Mouse (Mus musculus) lung, embryonic 16.5 days (tissue): ENCODE data around the gene Tmeff2. TPM values are rescaled to one million over a fixed set of nuclear protein-coding genes. Genes with fewer than 3 reads are reported as not detected.

Source experiments
- ATAC-seq: fragments of 200-750 bp; cut with Nextera tagmentation; 2 replicates; pipeline ENCODE4 v1.8.0; 2017; ENCODE audit warnings: low read depth, mild to moderate bottlenecking, moderate library complexity
- H3K27ac ChIP-seq: fragments of 300-500 bp; sonication (generic); 2 replicates; pipeline ENCODE4 v1.5.1; 2014; ENCODE audit warnings: mild to moderate bottlenecking, control low read depth, low read length
- H3K27me3 ChIP-seq: fragments of 300-500 bp; sonication (generic); 2 replicates; pipeline ENCODE4 v1.6.1; 2014; ENCODE audit warnings: low read depth, low read length, mixed read lengths; ENCODE audit not compliant: control insufficient read depth, insufficient read depth
- H3K36me3 ChIP-seq: fragments of 300-500 bp; sonication (generic); 2 replicates; pipeline ENCODE4 v1.6.1; 2014; ENCODE audit warnings: low read length; ENCODE audit not compliant: control insufficient read depth, insufficient read depth
- H3K4me1 ChIP-seq: fragments of 300-500 bp; sonication (generic); replicated peaks from 2 replicates; pipeline ENCODE4 v1.6.1; 2014; ENCODE audit warnings: low read length, mixed read lengths; ENCODE audit not compliant: control insufficient read depth, insufficient read depth
- H3K4me2 ChIP-seq: fragments of 300-500 bp; sonication (generic); 2 replicates; pipeline ENCODE4 v1.6.1; 2014; ENCODE audit warnings: low read depth, low read length, control low read depth
- H3K4me3 ChIP-seq: fragments of 300-500 bp; sonication (generic); 2 replicates; pipeline ENCODE4 v1.5.1; 2014; ENCODE audit warnings: mild to moderate bottlenecking, low read length, control low read depth
- H3K9ac ChIP-seq: fragments of 300-500 bp; sonication (generic); 2 replicates; pipeline ENCODE4 v1.6.1; 2014; ENCODE audit warnings: low read length, control low read depth
- H3K9me3 ChIP-seq: fragments of 300-500 bp; sonication (generic); 2 replicates; pipeline ENCODE4 v1.6.1; 2016; ENCODE audit warnings: low read length; ENCODE audit not compliant: control insufficient read depth
- WGBS: fragments of 180-500 bp; shearing (Covaris S2); extraction: QIAGEN DNeasy Blood & Tissue Kit; methylation state at CpG from one replicate; pipeline ENCODE4 v1.1.7; 2014; 5-methylcytosine and 5-hydroxymethylcytosine counted together
- polyA plus RNA-seq: library from polyadenylated mRNA; unstranded; fragments of >200 nt; fragmentation: Nextera tagmentation; extraction: Ambion mirVana; gene quantifications from 2 replicates; pipeline ENCODE4 v1.2.1, GENCODE M21; 2015

Tmeff2 gene
- polyA plus RNA-seq, 1 experiment from 2014 or later = 2.6 TPM

DNA sequence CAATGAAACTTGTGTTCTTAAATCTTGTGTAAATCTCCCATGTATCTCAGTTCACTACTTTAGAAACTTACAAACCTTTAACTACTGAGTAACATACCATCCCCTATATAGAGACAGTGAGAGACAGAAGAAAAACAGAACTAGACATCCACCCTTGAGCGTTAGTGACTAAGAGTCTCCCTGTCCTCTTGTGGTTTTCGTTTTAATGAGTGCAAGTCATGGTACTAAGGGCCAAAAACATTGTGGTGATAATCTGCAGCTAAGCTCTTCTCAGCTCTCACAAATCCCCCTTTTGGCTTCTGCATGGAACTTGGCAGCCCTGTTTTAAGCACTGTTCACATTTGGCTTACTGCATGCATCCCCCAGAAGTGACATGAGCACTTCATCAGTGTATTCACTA, 34.6 kb downstream of the Tmeff2 start:
- 60% methylated on average over 2 of the region's 2 CpGs for WGBS

DNA sequence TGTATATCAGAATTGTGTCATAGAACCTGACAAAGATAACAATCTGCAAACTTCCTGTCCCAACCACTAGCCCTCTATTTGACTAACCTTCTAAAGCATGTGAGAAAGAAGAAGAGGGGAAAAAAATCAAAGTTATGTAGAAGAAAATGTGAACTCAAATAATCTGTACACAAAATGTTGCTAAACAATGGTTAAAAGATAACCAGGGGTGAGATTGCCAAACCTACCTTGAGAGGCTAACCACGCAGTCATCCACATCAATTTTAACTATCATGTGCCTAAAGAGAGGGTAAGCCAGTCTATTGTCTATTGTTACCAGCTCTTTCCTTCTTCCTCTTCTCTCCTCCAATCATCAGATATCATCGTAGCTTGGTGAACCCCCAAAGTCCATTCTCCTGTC, 35.0 kb downstream of the Tmeff2 start:
- Histone ChIP-seq H3K36me3 (no peaks in the 10 kb centered on the region), H3K27ac (no peak overlapping the region)
- 57% methylated on average over 2 of the region's 2 CpGs for WGBS

More for the DNA sequence above, 34.6 kb downstream of the Tmeff2 start:
- H3K36me3 ChIP-seq = no peaks in the 10 kb centered on the region
- ATAC-seq = no peak
- H3K4me1 ChIP-seq = no peaks in the 10 kb centered on the region
- no peak overlapping the region for H3K27ac ChIP-seq
- H3K4me2 ChIP-seq = no peak overlapping the region
- H3K27me3 ChIP-seq = peaks cover 3% of the 10 kb centered on the region; the same call in 1 of the 2 replicates
- H3K4me3 ChIP-seq = no peak overlapping the region
- no peaks in the 10 kb centered on the region for H3K9me3 ChIP-seq
- H3K9ac ChIP-seq = no peak overlapping the region

DNA sequence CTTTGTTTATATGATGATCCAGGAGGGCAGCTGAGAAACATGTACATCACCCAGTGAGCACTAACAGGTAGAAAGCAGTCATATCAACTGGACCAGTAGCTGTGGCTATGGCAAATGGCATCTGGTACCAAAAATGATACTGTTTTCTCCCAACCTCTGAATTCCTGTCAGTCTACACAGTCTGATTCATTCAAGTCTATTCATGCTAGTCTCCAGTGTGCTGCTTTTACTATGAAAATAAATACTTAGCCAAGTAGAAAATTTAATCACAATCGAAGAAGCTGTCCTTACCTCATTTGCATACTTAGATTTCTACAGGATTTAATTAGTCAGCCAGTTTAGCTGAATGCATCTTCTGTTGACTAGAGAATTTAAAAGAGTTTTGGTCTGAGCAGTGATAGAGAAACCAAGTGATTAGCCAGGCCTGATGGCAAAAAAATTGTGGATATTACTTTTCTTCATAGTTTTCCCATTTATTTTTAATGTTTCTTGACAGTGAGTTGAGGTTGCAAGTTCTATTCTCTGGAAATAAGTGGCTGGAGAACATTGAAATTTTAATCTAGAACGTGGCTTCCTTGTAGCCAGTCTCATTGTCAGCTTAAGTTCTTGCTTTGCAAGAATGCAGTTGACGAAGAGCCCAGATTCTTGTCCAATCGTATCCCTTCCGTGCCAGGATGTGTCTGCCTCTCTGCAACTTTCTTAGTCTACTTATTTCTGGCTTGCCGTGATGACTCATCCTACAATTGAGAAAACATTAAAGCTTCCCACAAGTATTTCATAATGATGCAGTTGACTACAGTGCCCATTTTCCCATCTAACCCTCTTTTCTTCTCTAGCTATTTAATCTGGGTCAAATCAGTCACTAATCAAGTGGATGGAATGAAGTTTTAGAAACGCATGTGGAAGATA, 39.9 kb downstream of the Tmeff2 start:
- no peaks in the 10 kb centered on the region for H3K4me1 ChIP-seq
- no peak overlapping the region for H3K4me2 ChIP-seq
- no peak overlapping the region for H3K4me3 ChIP-seq
- ATAC-seq = no peak
- H3K36me3 ChIP-seq = no peaks in the 10 kb centered on the region
- H3K27ac ChIP-seq = no peak overlapping the region
- H3K27me3 ChIP-seq = no peaks in the 10 kb centered on the region
- H3K9me3 ChIP-seq = no peaks in the 10 kb centered on the region
- WGBS = 74% methylated on average over 7 of the region's 7 CpGs
- H3K9ac ChIP-seq = no peak overlapping the region

More for the DNA sequence above, 35.0 kb downstream of the Tmeff2 start:
- Histone ChIP-seq H3K9me3 (no peaks in the 10 kb centered on the region), H3K4me2 (no peak overlapping the region), H3K4me3 (no peak overlapping the region), H3K9ac (no peak overlapping the region), H3K4me1 (no peaks in the 10 kb centered on the region), H3K27me3 (peaks cover 2% of the 10 kb centered on the region; the same call in 1 of the 2 replicates)
- no peak for ATAC-seq

DNA sequence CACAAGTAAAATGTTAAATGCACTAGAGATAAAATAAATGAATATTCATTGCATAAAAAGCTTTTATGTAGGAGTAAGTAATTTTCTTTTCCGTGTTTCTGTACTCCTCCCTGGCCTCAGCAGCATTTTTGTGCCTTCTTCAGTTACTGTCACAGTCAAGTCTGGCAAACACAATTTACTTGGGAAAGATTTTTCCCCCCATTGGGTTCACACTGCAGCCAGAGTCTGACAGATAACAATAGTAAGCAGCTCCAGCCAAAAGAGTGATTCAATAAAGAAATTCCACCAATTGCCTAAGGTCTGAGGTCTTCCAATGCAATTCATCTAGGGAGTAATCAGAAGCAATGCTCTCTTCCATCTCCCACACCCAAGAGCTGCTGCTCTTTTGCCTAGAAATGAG, 48.1 kb downstream of the Tmeff2 start:
- H3K9ac ChIP-seq = no peak overlapping the region
- no peaks in the 10 kb centered on the region for H3K36me3 ChIP-seq
- H3K4me3 ChIP-seq = no peak overlapping the region
- H3K4me2 ChIP-seq = no peak overlapping the region
- no peaks in the 10 kb centered on the region for H3K4me1 ChIP-seq
- no peaks in the 10 kb centered on the region for H3K9me3 ChIP-seq
- H3K27me3 ChIP-seq = no peaks in the 10 kb centered on the region
- H3K27ac ChIP-seq = no peak overlapping the region
- no peak for ATAC-seq
- WGBS = 62% methylated on average over 1 of the region's 1 CpGs

DNA sequence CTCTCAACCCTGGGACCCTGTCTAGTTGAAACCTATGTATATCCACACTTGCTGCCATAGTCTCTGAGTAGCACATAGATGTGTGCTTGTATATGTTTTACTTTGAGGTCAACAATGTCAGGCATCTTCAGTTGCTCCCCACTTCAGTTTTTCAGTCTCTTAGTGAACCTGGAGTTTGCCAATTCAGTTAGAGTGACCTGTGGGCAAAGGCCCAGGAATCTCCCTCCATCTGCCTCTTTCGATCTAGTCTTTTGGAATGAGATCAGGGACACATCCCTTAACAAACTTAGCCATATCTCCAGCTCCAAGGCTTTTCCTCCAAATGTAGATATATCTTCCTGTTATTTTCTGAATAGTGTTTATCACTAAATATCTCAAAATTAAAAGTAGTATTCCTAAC, 58.4 kb downstream of the Tmeff2 start:
- Histone ChIP-seq H3K9me3 (no peaks in the 10 kb centered on the region), H3K9ac (no peak overlapping the region), H3K4me2 (no peak overlapping the region), H3K27me3 (no peaks in the 10 kb centered on the region), H3K27ac (no peak overlapping the region), H3K4me3 (no peak overlapping the region), H3K36me3 (no peaks in the 10 kb centered on the region), H3K4me1 (no peaks in the 10 kb centered on the region)
- no peak for ATAC-seq
- WGBS = 84% methylated on average over 1 of the region's 1 CpGs

DNA sequence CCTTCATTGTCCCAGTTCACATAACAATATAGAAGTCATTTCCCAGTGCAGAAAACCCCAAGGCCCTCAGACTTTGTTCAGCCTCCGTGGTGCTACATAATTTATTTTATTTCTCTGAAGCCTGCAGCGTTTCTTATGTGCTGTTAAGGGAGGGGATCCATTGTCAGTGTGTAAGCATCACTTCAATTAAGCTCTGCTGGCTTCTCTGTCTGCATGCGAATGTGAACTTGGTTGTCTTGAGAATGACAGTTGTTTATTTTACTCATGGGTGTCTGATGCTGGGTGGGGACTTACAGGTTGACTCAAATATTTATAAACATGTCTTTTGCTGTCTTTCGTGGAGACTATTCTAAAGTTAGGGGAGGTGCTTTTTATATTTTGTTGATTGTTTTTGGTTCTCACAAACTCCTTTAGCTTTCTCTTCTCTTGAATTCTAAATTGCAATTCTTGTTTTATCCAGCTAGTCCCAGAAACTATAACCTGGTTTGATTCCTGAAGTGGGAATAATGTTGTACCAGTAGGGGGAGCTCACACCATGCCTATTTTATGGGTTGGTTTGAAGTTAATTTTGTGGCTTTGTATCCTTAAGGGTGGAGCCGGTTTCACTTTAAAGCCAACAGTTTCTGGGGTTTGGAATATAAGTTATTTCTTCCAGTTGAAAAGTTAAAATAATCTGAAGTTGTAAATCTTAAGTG, 61.7 kb downstream of the Tmeff2 start:
- Histone ChIP-seq H3K4me1 (no peaks in the 10 kb centered on the region), H3K27me3 (no peaks in the 10 kb centered on the region), H3K9ac (no peak overlapping the region), H3K27ac (no peak overlapping the region), H3K4me3 (no peak overlapping the region), H3K4me2 (peak overlapping the region; percentile 36), H3K9me3 (no peaks in the 10 kb centered on the region), H3K36me3 (no peaks in the 10 kb centered on the region)
- WGBS = 19% methylated on average over 5 of the region's 5 CpGs
- ATAC-seq = peak; percentile 82

DNA sequence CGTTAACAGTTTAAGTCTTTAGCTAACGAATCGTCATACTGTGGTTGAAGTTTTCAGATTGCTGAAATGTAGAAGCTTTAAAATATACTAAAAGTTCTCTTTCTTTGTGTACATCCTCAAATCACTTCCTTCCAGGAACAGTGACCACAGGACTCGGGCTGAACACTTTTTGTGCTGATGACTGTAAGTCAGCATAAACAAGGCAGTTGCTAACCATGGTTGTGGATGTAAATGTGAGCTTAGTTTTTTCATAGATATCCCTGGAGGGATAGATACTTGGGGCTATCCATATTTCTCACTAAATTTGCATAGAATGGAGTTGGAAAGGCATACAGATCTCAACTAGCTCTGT, 62.2 kb downstream of the Tmeff2 start:
- Histone ChIP-seq H3K4me2 (peak overlapping the region; percentile 36), H3K27ac (0 out of 2 replicates have a peak overlapping the region, but pooled peaks have one; percentile 10), H3K4me3 (no peak overlapping the region), H3K9ac (no peak overlapping the region), H3K36me3 (no peaks in the 10 kb centered on the region), H3K27me3 (no peaks in the 10 kb centered on the region), H3K4me1 (no peaks in the 10 kb centered on the region), H3K9me3 (no peaks in the 10 kb centered on the region)
- 25% methylated on average over 4 of the region's 4 CpGs for WGBS
- no peak for ATAC-seq

DNA sequence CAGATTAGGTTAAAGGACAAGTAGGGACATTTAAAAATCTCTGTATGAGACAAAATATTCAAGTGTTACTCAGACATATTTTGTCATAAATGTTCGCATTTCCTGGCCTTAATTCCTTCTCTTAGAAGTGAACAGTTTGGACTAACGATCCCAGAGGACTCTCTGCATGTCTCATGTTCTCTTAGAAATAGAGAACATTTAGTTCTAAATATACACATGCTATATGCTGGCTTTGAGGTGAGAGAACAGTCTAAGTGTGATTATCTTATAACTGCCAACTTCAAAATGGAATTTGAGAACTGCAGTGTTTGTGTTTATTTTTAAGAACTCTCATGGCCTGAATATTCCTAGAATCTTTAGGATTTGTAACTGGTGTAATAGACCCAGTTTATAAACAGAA, 69.2 kb downstream of the Tmeff2 start:
- no peaks in the 10 kb centered on the region for H3K36me3 ChIP-seq
- no peak overlapping the region for H3K27ac ChIP-seq
- no peak overlapping the region for H3K9ac ChIP-seq
- H3K4me2 ChIP-seq = no peak overlapping the region
- no peaks in the 10 kb centered on the region for H3K27me3 ChIP-seq
- no peaks in the 10 kb centered on the region for H3K4me1 ChIP-seq
- ATAC-seq = no peak
- H3K9me3 ChIP-seq = no peaks in the 10 kb centered on the region
- 56% methylated on average over 2 of the region's 2 CpGs for WGBS
- no peak overlapping the region for H3K4me3 ChIP-seq

DNA sequence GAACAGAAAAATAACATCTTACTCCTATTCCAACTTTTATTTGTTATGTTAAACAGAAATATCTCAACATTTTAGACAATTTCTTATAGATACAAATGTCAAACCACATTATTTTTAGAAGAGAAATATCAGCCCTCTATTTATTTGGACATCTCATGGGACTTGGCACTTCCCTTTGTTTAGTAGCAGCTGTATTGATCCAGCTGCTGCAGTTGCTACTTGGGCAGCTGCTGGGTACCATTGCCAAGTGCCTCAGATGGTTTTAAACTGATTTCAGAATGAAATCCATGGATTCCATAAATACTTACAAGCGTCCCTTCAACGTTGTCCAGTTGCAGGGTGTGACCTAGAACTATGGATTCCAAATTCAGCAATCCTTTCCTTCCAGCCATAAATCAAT, 70.4 kb downstream of the Tmeff2 start:
- Histone ChIP-seq H3K27me3 (no peaks in the 10 kb centered on the region), H3K27ac (no peak overlapping the region), H3K4me2 (no peak overlapping the region), H3K9me3 (no peaks in the 10 kb centered on the region), H3K4me3 (no peak overlapping the region), H3K9ac (no peak overlapping the region), H3K36me3 (no peaks in the 10 kb centered on the region), H3K4me1 (no peaks in the 10 kb centered on the region)
- 32% methylated on average over 2 of the region's 2 CpGs for WGBS
- peak; percentile 74 for ATAC-seq
